Mouse (Mus musculus) liver, adult 2 months (tissue): ENCODE data around the gene Ddi2.

ENCODE experiments used
- CTCF ChIP-seq: fragments of 200-500 bp; IDR thresholded peaks from 2 replicates; pipeline ENCODE4 v1.5.1; 2011; ENCODE audit warnings: low read depth, low read length, control low read depth
- POLR2A ChIP-seq: fragments of 200-500 bp; IDR thresholded peaks from 2 replicates; pipeline ENCODE4 v1.6.1; 2011; ENCODE audit warnings: low read length, control low read depth; ENCODE audit not compliant: insufficient read depth; ENCODE audit errors: extremely low read depth

DNA sequence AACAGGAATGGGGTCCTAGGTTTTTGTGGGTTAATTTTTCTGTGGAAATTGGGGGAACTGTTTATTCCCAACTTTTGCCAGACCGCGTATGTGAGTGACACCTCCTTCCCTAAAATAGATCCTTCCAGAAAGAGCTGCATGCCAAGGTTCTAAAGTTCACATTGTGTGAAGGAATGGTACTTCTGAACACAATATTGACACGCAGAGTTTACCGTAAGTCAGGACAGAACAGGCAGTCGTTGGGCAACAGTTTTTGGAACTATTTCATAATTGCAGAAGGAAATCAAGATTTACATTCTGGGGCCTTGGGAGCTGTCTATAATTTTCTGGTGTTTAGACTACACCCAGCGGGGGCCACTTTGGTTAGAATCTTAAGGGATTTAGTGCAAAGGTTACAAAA is 1.3 kb downstream of the Ddi2 start:
- TF ChIP-seq CTCF (no peak), POLR2A (no peak)
